Mouse (Mus musculus) limb, embryonic 12.5 days (tissue): ENCODE data around the gene Wbp1. TPM values are rescaled to one million over a fixed set of nuclear protein-coding genes. Genes with fewer than 3 reads are reported as not detected.

ENCODE experiments used
- ATAC-seq: fragments of 200-750 bp; cut with Nextera tagmentation; 2 replicates; pipeline ENCODE4 v1.8.0; 2017; ENCODE audit warnings: low read depth, moderate TSS enrichment; ENCODE audit not compliant: insufficient number of reproducible peaks, insufficient read depth, low FRiP score, low TSS enrichment
- H3K27ac ChIP-seq: fragments of 300-500 bp; sonication (generic); 2 replicates; pipeline ENCODE4 v1.5.1; 2016; ENCODE audit warnings: mild to moderate bottlenecking, moderate library complexity
- H3K27me3 ChIP-seq: fragments of 300-500 bp; sonication (generic); 2 replicates; pipeline ENCODE4 v1.6.1; 2016; ENCODE audit warnings: mild to moderate bottlenecking, moderate library complexity
- H3K36me3 ChIP-seq: fragments of 300-500 bp; sonication (generic); 2 replicates; pipeline ENCODE4 v1.6.1; 2016; ENCODE audit warnings: mild to moderate bottlenecking, moderate library complexity
- H3K4me1 ChIP-seq: fragments of 300-500 bp; sonication (generic); replicated peaks from 2 replicates; pipeline ENCODE4 v1.6.1; 2016
- H3K4me2 ChIP-seq: fragments of 300-500 bp; sonication (generic); 2 replicates; pipeline ENCODE4 v1.6.1; 2016; ENCODE audit warnings: mild to moderate bottlenecking, moderate library complexity
- H3K4me3 ChIP-seq: fragments of 300-500 bp; sonication (generic); replicated peaks from 2 replicates; pipeline ENCODE4 v1.5.1; 2016; ENCODE audit warnings: mild to moderate bottlenecking
- H3K9ac ChIP-seq: fragments of 300-500 bp; sonication (generic); replicated peaks from 2 replicates; pipeline ENCODE4 v1.6.1; 2016; ENCODE audit warnings: mild to moderate bottlenecking, moderate library complexity
- H3K9me3 ChIP-seq: fragments of 300-500 bp; sonication (generic); 2 replicates; pipeline ENCODE4 v1.6.1; 2016; ENCODE audit warnings: mild to moderate bottlenecking, moderate library complexity
- WGBS: fragments of 180-500 bp; shearing (Covaris S2); methylation state at CpG from one replicate; pipeline ENCODE4 v1.1.7; 2016; 5-methylcytosine and 5-hydroxymethylcytosine counted together
- polyA plus RNA-seq: library from polyadenylated mRNA; unstranded; fragments of >200 nt; fragmentation: Nextera tagmentation; extraction: Ambion mirVana; gene quantifications from 2 replicates; pipeline ENCODE4 v1.2.1, GENCODE M21; 2016

The Wbp1 gene
- polyA plus RNA-seq, 1 experiment from 2014 or later = 219 TPM

GRCm38 (mm10) chr6:83140044-83140443 lies 18.7 kb upstream of the Wbp1 start:
- peak overlapping the region; percentile 90; the same call in 1 of the 2 replicates for H3K4me2 ChIP-seq
- H3K9me3 ChIP-seq = no peaks in the 10 kb centered on the region
- H3K36me3 ChIP-seq = peaks cover 15% of the 10 kb centered on the region
- H3K27me3 ChIP-seq = no peaks in the 10 kb centered on the region; the same call in 1 of the 2 replicates
- WGBS = 87% methylated on average over 8 of the region's 8 CpGs
- no peak for ATAC-seq
- 0 out of 2 replicates have a peak overlapping the region, but pooled peaks have one; percentile 17 for H3K27ac ChIP-seq
- 0 out of 2 replicates have a peak overlapping the region, but pooled peaks have one; percentile 6 for H3K4me3 ChIP-seq
- H3K9ac ChIP-seq = no peak overlapping the region; the same call in 1 of the 2 replicates
- H3K4me1 ChIP-seq = peaks cover 73% of the 10 kb centered on the region

DNA sequence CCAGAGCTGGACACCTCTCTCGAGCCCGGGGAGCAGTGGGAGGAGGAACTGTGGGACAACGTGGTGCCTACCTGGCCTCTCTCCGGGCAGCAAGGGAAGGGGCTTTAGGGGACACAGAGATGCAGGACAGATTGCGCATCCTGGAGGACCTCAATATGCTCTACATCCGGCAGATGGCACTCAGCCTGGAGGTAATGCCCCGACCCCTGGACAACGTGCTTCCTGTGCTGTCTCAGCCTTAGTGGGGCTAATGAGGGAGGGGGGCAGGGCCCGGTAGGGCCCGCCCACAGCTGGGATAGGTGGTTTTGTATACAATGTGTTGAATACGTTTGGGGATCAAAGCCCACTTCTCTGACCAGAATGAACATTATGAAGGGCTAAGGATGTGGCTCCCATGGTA lies 16.7 kb upstream of the Wbp1 start:
- Histone ChIP-seq H3K27ac (peak overlapping the region; percentile 100), H3K4me3 (peak overlapping the region; percentile 57), H3K9ac (peak overlapping the region; percentile 91), H3K9me3 (no peaks in the 10 kb centered on the region), H3K27me3 (no peaks in the 10 kb centered on the region; the same call in 1 of the 2 replicates), H3K36me3 (peaks cover 13% of the 10 kb centered on the region), H3K4me2 (peak overlapping the region; percentile 90), H3K4me1 (peaks cover 69% of the 10 kb centered on the region)
- peak; percentile 10; the same call in 1 of the 2 replicates for ATAC-seq
- WGBS = 1% methylated on average over 11 of the region's 11 CpGs

GRCm38 (mm10) chr6:83137576-83137950 lies 16.2 kb upstream of the Wbp1 start:
- under 1% methylated on average over 12 of the region's 12 CpGs for whole genome bisulfite sequencing
- no peaks in the 10 kb centered on the region; the same call in 1 of the 2 replicates for H3K27me3 ChIP-seq

GRCm38 (mm10) chr6:83136881-83137575 lies 15.7 kb upstream of the Wbp1 start:
- H3K36me3 ChIP-seq = peaks cover 10% of the 10 kb centered on the region
- H3K27ac ChIP-seq = peak overlapping the region; percentile 100
- peak overlapping the region; percentile 90 for H3K4me2 ChIP-seq
- peak overlapping the region; percentile 57 for H3K4me3 ChIP-seq
- peak overlapping the region; percentile 91 for H3K9ac ChIP-seq
- H3K4me1 ChIP-seq = peaks cover 59% of the 10 kb centered on the region
- H3K9me3 ChIP-seq = no peaks in the 10 kb centered on the region
- ATAC-seq = peak; percentile 79
- H3K27me3 ChIP-seq = no peaks in the 10 kb centered on the region; the same call in 1 of the 2 replicates
- WGBS = under 1% methylated on average over 25 of the region's 26 CpGs

More at GRCm38 (mm10) chr6:83137576-83137950, 16.2 kb upstream of the Wbp1 start:
- Histone ChIP-seq H3K9me3 (no peaks in the 10 kb centered on the region), H3K4me2 (peak overlapping the region; percentile 90), H3K27ac (peak overlapping the region; percentile 100), H3K9ac (peak overlapping the region; percentile 91), H3K36me3 (peaks cover 10% of the 10 kb centered on the region), H3K4me1 (peaks cover 64% of the 10 kb centered on the region), H3K4me3 (peak overlapping the region; percentile 57)
- ATAC-seq = peak; percentile 82

DNA sequence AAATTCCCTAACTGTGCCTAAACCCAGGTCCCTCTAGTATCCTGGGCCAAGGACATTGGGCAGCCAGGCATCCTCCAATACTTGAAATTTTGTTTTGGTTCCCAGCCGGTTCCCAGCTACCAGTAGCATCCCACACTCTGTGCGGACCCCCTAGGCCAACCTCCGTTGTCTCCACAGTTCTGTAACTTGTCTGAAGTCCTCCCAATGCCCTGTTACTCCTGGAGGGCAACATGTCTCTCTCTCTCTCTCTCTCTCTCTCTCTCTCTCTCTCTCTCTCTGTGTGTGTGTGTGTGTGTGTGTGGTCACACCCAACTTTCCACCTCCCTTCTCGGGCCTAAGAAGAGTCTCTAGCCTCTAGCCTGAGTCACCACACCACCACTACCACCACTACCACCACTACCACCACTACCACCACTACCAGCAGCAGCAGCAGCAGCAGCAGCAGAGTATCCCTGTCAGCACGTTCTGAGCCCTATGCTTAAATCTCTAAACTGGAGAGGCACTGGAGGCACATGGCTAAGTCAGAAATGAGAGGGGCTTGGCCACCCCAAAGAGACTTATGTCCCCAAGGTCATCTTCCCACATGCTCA lies 15.0 kb upstream of the Wbp1 start:
- H3K9ac ChIP-seq = peak overlapping the region; percentile 91
- H3K9me3 ChIP-seq = no peaks in the 10 kb centered on the region
- WGBS = 17% methylated on average over 5 of the region's 5 CpGs
- H3K27ac ChIP-seq = peak overlapping the region; percentile 100
- peaks cover 52% of the 10 kb centered on the region for H3K4me1 ChIP-seq
- H3K36me3 ChIP-seq = peaks cover 10% of the 10 kb centered on the region
- ATAC-seq = no peak
- peak overlapping the region; percentile 90 for H3K4me2 ChIP-seq
- H3K27me3 ChIP-seq = no peaks in the 10 kb centered on the region
- H3K4me3 ChIP-seq = peak overlapping the region; percentile 57

DNA sequence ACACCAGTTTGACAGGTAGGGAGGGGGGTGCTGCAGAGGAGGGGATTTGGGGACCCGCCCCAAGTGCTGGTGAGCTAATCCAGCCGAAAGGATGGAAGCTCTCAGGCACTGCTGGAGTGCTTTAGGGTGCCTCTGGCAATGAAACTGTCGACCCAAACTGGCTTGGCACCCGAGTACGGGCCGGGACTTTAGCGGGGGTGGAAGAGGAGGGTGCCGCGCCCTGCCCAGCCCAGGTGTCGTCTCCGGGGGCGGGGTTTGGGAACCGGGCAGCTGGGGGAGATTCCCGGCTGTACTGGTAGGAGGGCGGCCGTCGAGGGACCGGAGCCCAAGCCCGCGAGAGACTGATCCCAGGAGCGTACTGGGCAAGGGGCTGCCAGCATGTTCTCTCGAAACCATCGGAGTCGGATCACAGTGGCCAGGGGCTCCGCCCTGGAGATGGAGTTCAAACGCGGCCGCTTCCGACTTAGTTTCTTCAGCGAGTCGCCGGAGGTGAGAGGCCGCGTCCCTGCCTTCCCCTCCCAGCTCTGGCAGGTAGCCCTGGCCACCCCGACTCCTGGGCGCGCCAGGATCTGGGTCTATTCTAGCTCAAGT lies 14.3 kb upstream of the Wbp1 start:
- peaks cover 10% of the 10 kb centered on the region for H3K36me3 ChIP-seq
- H3K4me3 ChIP-seq = peak overlapping the region; percentile 57
- peaks cover 45% of the 10 kb centered on the region for H3K4me1 ChIP-seq
- no peaks in the 10 kb centered on the region for H3K9me3 ChIP-seq
- peak overlapping the region; percentile 90 for H3K4me2 ChIP-seq
- WGBS = 2% methylated on average over 37 of the region's 37 CpGs
- no peaks in the 10 kb centered on the region for H3K27me3 ChIP-seq
- H3K27ac ChIP-seq = peak overlapping the region; percentile 100
- peak overlapping the region; percentile 91 for H3K9ac ChIP-seq
- no peak for ATAC-seq

DNA sequence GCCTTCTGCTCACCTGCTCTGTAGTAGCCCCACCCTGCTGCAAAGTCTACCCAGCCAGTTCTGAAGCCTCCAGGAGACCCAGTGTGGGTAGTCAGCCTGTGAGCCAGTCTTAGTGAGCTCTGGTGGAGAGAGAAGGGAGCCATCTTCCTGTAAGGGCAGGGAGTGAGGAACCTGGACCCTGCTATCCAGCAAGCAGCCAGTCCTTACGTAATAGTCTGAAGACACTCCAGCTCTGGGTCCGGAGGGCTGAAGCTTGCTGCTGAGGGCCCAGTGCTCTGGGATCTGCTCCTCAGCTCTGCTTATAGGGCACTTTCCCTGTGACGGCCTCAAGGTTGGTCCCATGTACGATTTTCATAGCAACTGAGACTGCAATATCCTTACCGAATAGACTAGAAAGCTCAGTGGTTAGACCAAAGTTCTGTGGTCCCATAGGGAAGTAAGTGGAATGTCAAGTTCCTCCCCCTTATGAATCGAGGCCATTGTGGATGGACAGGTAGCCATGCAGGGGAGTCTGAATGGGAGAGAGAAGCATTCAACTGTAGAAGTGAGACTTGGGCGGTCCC lies 13.7 kb upstream of the Wbp1 start, which contains the start of gene Rtkn:
Gene Rtkn, plus strand, starts transcription at position 513 of the 563 bp plus-strand sequence.
- Histone ChIP-seq H3K27ac (peak within 1 kb of the TSS; percentile 100), H3K9ac (peak within 1 kb of the TSS; percentile 91), H3K4me2 (peak within 1 kb of the TSS; percentile 90), H3K9me3 (no peaks in the 10 kb centered on the region), H3K4me3 (peak within 1 kb of the TSS; percentile 57), H3K4me1 (peaks cover 42% of the 10 kb centered on the region), H3K36me3 (peaks cover 9% of the 10 kb centered on the region), H3K27me3 (no peaks in the 10 kb centered on the region)
- no peak for ATAC-seq
- 62% methylated on average over 7 of the region's 7 CpGs for WGBS

DNA sequence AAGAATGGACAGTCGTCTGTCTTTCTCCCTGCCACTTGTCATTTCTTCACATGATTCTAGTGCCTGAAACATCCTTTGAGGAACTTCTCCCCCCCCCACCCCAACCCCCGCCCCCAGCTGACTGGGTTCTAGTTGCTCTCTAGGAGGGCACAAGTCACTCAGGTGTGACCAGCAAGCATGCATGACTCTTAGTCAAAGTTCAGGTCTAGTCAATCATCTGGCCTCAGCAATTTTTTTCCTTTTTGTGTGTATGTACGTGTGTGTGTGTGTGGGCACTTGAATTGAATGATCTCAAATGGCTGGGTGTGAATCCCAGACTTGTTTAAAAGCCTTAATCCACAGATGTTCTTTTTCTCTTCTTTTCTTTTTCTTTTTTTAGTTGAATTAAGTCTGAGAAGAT lies 12.9 kb upstream of the Wbp1 start:
- no peak overlapping the region for H3K4me2 ChIP-seq
- no peaks in the 10 kb centered on the region for H3K9me3 ChIP-seq
- H3K4me3 ChIP-seq = no peak overlapping the region
- no peak for ATAC-seq
- WGBS = 82% methylated on average over 3 of the region's 3 CpGs
- H3K27me3 ChIP-seq = no peaks in the 10 kb centered on the region
- no peak overlapping the region for H3K27ac ChIP-seq
- peaks cover 34% of the 10 kb centered on the region for H3K4me1 ChIP-seq
- H3K9ac ChIP-seq = no peak overlapping the region
- 0 out of 2 replicates have a peak, but pooled peaks cover under 1% of the 10 kb centered on the region for H3K36me3 ChIP-seq

DNA sequence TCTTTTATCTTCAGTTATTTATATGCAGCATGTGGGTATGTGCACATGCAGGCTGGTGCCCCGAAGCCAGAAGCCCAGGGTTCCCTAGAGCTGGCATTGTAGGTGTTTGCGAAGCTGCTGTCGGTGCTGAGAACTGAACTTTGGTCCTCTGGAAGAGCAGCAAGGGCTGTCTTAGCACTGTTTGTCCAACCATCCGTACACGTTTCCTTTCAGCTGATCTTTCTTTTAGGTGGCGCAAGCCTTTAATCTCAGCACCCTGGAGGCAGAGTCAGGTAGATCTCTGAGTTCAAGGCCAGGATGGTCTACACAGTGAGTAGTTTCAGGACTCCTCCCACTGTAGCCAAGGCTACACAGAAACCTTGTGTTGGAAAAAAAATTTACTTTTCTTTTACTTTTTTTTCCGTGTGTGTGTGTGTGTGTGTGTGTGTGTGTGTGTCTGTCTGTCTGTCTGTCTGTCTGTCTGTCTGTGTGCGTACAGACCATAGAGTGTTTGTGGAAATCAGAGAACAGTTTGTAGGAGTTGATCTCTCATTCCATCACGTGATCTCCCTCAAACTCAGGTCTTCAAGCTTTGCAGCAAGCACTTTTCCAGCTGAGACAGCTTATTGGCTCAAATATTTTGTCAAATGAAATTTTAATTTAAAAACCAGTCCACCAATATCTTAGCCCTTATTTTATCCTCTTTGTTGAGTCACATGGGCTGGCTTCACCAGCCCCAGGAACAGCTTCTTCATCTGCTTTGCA lies 11.0 kb upstream of the Wbp1 start:
- H3K4me1 ChIP-seq = peaks cover 17% of the 10 kb centered on the region
- H3K9me3 ChIP-seq = no peaks in the 10 kb centered on the region
- no peak overlapping the region for H3K9ac ChIP-seq
- 88% methylated on average over 9 of the region's 9 CpGs for WGBS
- H3K4me2 ChIP-seq = no peak overlapping the region
- H3K4me3 ChIP-seq = no peak overlapping the region
- no peaks in the 10 kb centered on the region for H3K36me3 ChIP-seq
- no peak for ATAC-seq
- no peak overlapping the region for H3K27ac ChIP-seq
- no peaks in the 10 kb centered on the region for H3K27me3 ChIP-seq

- Histone ChIP-seq H3K36me3 (no peaks in the 10 kb centered on the region), H3K4me3 (no peak overlapping the region), H3K27ac (no peak overlapping the region), H3K4me1 (peaks cover 17% of the 10 kb centered on the region), H3K4me2 (no peak overlapping the region), H3K27me3 (no peaks in the 10 kb centered on the region), H3K9ac (no peak overlapping the region), H3K9me3 (no peaks in the 10 kb centered on the region)
- ATAC-seq = no peak
- WGBS = 77% methylated on average over 6 of the region's 6 CpGs
These were observed 10.2 kb upstream of the Wbp1 start for GRCm38 (mm10) chr6:83131469-83132034.
